Mouse (Mus musculus) gastrocnemius, adult 2 months (tissue): Measurements from ENCODE around the gene Hrasls5. TPM values are rescaled to one million over a fixed set of nuclear protein-coding genes. Genes with fewer than 3 reads are reported as not detected.

Source experiments
- DNase-seq: peaks from one replicate; pipeline ENCODE4 v3.0.0; 2022
- H3K27ac ChIP-seq: fragments of 200-600 bp; 2 replicates; pipeline ENCODE4 v1.8.1; 2022; ENCODE audit warnings: mild to moderate bottlenecking
- H3K4me3 ChIP-seq: fragments of 200-600 bp; 2 replicates; pipeline ENCODE4 v1.8.1; 2022; ENCODE audit warnings: mild to moderate bottlenecking, moderate library complexity
- CTCF ChIP-seq: fragments of 200-600 bp; IDR thresholded peaks from 2 replicates; pipeline ENCODE4 v1.8.1; 2022; ENCODE audit warnings: antibody characterized with exemption, mild to moderate bottlenecking, moderate library complexity
- intact Hi-C: fragments of 180-260 bp; cut with DNase I; formaldehyde crosslinking; loops from one replicate; pipeline ENCODE4 v1.15.1; 2025
- long read RNA-seq, 2 experiments: library from polyadenylated mRNA; stranded (forward); transcript quantifications; one replicate each; pipeline ENCODE4 v2.0.0; 2021
- total RNA-seq, 2 experiments: library from RNA; stranded (reverse); gene quantifications; 2 replicates each; pipeline ENCODE4 v1.2.3; 2021

The Hrasls5 gene
- not detected for total RNA-seq
- long read RNA-seq, experiment 1, result 0 reads
- long read RNA-seq, experiment 2, result 0 reads

DNA sequence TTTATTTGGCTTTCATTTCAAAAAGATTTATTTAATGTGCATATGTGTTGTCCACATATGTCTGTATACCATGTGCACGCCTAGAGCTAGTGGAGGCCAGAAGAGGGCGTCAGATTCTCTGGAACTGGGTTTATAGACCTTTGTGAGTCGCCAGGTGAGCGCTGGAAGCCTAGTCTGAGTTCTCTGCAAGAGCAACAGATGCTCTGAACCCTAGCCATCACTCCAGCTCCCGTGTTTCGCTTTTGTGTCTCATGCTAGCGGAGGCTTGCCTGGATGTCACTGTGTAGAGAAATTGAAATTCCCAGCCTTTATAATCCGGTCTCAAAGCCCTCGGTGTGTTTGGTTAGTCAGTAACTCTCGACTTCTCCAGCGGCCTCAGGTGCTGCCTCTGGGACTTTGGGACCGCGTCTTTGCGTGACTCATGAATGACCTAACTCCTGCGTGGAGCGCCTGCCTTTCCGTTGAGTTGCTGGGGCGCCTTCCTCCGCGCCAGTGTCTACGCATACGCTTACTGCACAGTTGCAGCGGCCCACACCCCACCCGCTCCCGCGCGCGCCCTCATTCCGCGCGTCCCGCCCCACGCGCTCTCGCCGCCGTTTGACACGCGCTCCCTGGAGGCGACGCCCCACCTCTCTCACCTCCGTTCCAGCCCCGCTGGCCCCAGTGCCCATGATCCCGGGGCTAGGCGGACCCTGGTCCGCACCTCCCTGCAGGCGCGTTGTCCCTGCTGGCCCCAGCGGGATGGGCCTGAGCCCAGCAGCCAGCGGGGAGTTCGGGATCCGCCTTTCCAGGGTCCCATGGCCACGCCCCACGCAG is at the start of gene Hrasls5:
Gene Hrasls5, plus strand, starts transcription at position 600 of the 816 bp plus-strand sequence.
- peak; percentile 29 for DNase-seq
- peak within 1 kb of the TSS; percentile 66 for H3K4me3 ChIP-seq
- intact Hi-C loops, result no loop called here
- no peak for TF ChIP-seq CTCF
- H3K27ac ChIP-seq, result no peak within 1 kb of the TSS

DNA sequence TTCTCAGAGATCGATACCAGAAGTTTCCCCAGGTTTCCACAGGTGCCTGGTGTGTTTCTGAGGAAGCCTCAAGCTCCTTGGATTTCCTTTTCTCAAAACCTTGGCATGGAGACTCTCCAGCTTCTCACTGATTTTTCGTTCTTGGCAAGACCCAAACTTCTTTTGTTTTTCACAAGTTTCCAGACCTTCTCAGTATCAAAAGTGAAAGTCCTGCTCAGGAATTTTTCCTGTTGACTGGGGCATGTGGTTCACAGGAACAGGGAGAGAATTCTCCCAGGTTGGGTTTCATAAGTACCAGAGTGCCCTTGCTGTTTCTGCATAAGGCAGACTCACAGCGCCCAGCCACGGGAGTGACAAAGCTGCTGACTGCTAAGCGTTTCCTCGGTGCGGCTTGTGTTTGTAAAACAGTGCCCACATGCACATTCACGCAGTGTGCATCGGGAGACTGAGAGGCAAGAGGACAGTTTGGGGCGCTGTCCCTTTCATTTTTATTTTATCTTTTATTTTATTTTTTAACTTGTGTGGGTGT is 49.7 kb upstream of the Hrasls5 start:
- no peak for TF ChIP-seq CTCF
- intact Hi-C loops, result no loop called here
- DNase-seq, result peak; percentile 42
- Histone ChIP-seq H3K4me3 (peak overlapping the region; percentile 51), H3K27ac (peak overlapping the region; percentile 97)

DNA sequence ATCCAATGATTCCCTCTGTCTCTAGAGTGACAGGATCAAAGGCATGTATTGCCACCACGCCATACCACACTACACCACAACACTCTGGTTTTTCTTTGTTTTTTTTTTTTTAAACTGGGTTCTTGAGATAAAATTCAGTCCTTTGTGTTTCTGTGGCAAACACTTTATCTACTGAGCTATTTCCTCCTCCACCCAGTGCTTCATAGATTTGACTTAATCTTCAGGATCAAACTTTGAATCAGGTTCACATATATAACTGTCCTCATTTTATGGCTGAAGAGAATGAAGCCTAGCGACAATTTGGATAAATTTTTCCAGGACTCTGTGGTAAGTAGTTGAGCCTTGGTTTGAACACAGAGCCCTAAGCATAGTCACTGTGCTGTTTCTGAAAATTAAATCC is 48.7 kb upstream of the Hrasls5 start:
- no peak for DNase-seq

DNA sequence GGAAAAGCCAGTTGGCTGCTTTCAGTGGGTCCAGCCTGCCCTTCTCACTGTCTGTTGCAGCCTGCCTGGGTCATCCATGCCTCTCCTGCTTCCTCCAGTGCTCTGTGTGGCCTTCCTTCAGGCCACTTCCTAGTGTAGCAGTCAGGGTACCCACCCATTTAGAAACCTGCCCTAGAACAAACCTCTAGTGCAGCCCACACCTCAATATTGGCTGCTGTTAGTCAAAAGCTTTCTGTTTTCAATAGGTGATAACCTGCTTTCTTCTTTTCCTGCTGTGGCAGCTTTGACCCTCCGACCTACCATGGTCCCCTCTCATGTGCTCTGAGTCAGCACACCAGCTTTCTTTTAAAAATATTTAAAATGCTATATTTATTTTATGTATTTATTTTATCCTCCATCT is 47.9 kb upstream of the Hrasls5 start:
- intact Hi-C loops, result no loop called here
- no peak overlapping the region for H3K4me3 ChIP-seq
- peak overlapping the region; percentile 97; the same call in 1 of the 2 replicates for H3K27ac ChIP-seq
- TF ChIP-seq CTCF, result no peak
- DNase-seq, result no peak

More for the DNA sequence above, 48.7 kb upstream of the Hrasls5 start:
- H3K4me3 ChIP-seq, result no peak overlapping the region
- intact Hi-C loops, result no loop called here
- peak overlapping the region; percentile 97 for H3K27ac ChIP-seq
- TF ChIP-seq CTCF, result no peak

DNA sequence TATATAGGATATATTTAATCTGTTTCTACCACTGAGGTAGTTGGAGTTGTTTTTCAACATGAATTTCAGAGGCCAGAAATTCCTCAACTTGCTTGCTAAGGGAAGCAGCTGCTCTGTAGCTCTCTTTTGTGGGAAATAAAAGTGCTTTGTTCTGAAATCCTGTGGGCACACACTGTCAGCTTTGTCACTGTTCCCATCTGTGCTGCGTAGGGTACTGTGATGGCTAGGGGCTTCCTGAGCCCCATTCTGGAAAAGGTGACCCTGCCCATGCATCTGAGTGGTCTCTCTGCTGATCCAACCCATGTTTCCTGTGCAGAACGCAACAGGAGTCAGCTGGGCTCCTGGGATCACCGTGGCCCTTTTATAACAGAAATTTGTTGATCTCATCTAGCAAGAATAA is 45.5 kb upstream of the Hrasls5 start:
- no peak for TF ChIP-seq CTCF
- H3K27ac ChIP-seq, result peak overlapping the region; percentile 44; the same call in 1 of the 2 replicates
- intact Hi-C loops, result no loop called here
- H3K4me3 ChIP-seq, result no peak overlapping the region
- DNase-seq, result no peak

DNA sequence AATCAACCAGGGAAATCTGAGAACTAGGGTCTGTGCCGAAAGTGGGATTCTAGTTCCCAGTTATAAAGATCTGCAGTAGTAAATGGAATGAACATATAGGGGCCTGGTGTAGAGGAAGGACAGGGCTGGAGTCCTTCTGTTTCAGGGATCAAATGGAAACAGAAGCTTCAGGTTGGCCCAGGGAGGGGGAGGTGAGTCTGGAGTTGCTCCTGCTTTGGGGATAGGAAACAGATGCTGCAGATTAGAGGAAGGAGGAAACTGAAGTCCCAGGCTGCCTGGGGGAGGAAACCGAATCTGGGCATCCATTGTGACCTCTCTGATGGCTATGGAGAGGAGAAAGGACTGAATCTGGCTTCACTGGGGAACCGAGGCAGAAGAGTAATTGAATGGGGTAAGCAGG is 44.0 kb upstream of the Hrasls5 start:
- intact Hi-C loops, result no loop called here
- no peak overlapping the region for H3K4me3 ChIP-seq
- DNase-seq, result no peak
- TF ChIP-seq CTCF, result no peak
- H3K27ac ChIP-seq, result peak overlapping the region; percentile 51

DNA sequence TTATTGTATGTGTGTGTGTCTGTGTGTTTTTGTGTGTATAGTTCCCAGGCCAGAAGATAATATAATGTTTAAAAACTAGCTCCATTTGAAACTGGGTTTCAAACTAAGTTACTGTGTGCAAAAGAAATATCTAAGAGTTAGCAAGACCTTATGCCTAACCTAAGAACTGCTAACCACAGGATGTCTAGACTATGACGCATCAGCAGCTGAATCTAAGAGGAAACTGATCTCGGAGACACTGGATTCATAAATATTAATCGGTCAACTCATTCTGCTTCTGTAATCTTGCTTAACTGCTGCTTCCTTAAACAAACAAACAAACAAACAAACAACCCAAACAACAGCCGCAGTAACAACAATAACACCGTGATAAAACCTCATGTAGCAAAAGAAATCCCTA is 42.7 kb upstream of the Hrasls5 start:
- TF ChIP-seq CTCF, result no peak
- no peak overlapping the region for H3K4me3 ChIP-seq
- H3K27ac ChIP-seq, result no peak overlapping the region
- intact Hi-C loops, result no loop called here
- no peak for DNase-seq

DNA sequence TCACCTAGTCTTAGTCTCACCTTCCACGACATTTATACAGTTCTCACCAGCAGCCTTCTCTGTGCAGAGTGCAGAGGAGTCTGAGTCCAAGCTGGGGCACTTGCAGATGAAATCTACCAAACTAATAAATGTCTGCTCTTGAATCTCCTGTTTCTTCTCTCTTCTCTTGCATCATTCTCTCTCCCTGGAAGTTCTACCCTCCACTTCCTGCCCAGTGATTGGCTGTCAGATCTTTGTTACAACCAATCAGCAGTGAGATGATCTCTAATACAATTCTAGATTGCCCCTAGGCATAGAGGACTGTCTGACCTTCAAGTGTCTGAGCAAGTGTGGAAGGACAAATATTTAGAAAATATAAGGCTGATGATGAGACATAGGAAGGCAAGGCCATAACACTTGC is 36.2 kb upstream of the Hrasls5 start:
- intact Hi-C loops, result no loop called here
- no peak overlapping the region for H3K27ac ChIP-seq
- no peak for DNase-seq
- H3K4me3 ChIP-seq, result no peak overlapping the region
- TF ChIP-seq CTCF, result no peak

DNA sequence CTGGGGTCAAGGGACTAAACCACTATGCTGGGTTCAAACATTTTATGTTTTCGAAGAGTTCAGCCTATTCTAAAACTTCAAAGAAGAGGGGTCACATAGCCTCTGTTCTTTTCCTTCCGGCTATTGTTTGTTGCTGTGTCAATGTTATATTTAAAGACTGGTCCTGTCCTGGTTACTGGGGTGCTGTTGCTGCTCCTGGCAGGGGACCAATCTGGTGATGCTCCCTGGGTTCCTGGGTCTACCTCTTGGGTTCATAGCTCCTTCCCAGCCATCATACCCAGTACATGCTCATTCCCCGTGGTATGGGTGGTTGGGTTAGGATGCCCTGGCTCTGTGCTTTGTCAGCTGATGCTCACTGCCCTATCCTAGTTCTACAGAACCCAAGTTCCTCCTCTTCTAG is 34.6 kb upstream of the Hrasls5 start:
- H3K4me3 ChIP-seq, result no peak overlapping the region
- no peak for DNase-seq
- intact Hi-C loops, result no loop called here
- TF ChIP-seq CTCF, result no peak
- H3K27ac ChIP-seq, result no peak overlapping the region

DNA sequence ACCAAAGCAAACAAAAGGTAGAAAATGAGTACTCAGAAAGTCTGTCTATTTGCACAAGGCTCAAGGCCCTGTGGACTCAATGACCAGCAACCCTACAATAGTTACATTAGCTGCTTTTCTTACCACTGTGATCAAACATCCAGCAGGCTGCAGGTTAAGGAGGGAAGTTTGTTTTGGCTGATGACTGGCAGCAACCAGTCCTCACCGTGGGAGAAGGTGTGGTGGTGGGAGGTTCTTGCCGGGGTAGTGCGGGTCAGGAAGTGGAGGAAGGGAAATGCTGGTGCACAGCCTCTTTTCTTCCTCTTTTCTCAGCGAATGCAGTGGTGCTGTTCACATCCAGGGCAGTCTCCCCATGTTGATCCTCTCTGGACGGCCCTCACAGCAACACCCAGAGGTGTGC is 31.3 kb upstream of the Hrasls5 start:
- Histone ChIP-seq H3K4me3 (no peak overlapping the region), H3K27ac (peak overlapping the region; percentile 48; the same call in 1 of the 2 replicates)
- no peak for DNase-seq
- intact Hi-C loops, result no loop called here
- no peak for TF ChIP-seq CTCF

DNA sequence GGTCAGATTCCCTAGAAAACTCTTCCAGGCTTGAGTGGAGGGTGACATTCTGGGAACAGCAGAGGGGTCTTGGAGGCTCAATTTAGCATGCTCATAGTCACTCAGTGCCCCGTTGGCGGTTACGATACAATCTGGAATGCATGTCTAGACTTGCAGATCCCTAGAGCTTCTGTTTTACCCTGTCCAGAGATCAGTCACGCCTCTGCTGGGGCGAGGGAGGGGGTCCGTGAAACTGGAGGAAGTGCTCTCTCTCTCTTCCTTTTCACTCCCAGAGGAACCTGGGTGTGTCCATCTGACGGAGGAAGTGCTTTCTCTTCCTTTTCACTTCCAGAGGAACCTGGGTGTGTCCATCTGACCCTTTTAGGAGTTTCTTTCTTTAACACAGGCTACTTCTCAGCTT is 29.2 kb upstream of the Hrasls5 start:
- TF ChIP-seq CTCF, result no peak
- peak overlapping the region; percentile 21; the same call in 1 of the 2 replicates for H3K4me3 ChIP-seq
- intact Hi-C loops, result no loop called here
- DNase-seq, result peak; percentile 41
- H3K27ac ChIP-seq, result peak overlapping the region; percentile 75

DNA sequence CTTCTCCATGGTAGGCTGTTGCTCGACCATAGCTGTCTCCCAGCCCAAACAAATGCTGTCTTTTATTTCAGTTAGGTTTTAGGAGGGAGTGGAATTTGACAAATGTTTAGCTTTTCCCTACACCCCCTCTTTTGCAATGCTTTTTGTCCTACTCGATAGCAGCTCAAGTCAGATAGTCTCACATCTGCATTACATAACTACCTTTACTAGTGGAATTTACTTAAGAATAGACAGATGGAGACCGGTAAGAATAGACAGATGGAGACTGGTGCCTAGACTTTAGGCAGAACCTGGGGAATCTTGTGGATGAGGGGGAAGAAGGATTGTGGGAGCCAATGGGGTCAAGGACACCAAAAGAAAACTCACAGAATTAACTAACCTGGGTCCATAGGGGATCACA is 28.7 kb upstream of the Hrasls5 start:
- TF ChIP-seq CTCF, result no peak
- intact Hi-C loops, result no loop called here
- Histone ChIP-seq H3K27ac (peak overlapping the region; percentile 75), H3K4me3 (peak overlapping the region; percentile 21)
- no peak for DNase-seq

DNA sequence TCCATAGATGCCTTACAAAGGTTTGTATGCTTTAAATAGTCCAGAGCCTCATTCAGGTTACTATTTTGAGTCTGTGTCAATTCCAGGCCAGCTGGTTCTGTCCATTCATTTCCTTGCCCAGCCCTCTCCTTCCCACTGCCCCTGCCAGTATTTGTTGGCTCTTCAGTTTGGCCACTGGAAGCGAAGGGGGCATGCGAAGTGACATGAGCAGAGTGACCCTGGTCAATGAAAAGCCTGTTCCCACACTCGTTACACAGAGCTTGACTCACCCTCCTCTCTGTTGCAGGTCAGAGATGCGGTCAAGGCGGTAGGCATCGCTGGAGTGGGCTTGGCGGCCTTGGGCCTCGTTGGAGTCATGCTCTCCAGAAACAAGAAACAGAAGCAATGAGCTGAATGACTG is 27.1 kb upstream of the Hrasls5 start:
- intact Hi-C loops, result no loop called here
- DNase-seq, result peak; percentile 53

More for the DNA sequence above, 27.1 kb upstream of the Hrasls5 start:
- peak overlapping the region; percentile 75 for H3K27ac ChIP-seq
- no peak overlapping the region for H3K4me3 ChIP-seq
- no peak for TF ChIP-seq CTCF
